Mouse (Mus musculus): ENCODE data around the gene Scyl1. TPM values are rescaled to one million over a fixed set of nuclear protein-coding genes. Genes with fewer than 3 reads are reported as not detected.

Gene Scyl1
- polyA plus RNA-seq, 1 experiment from 2014 or later = 69.8 TPM

GRCm38 (mm10) chr19:5781532-5781931 is 10.3 kb upstream of the Scyl1 start:
- Histone ChIP-seq H3K9me3 (no peaks in the 10 kb centered on the region), H3K9ac (no peak overlapping the region), H3K4me1 (replicated peaks) (no peaks in the 10 kb centered on the region), H3K27ac (replicated peaks) (no peak overlapping the region), H3K36me3 (no peaks in the 10 kb centered on the region), H3K4me3 (no peak overlapping the region), H3K4me2 (no peak overlapping the region), H3K27me3 (no peaks in the 10 kb centered on the region)
- no peak for ATAC-seq (ENCODE audit: low read depth)
- WGBS = 92% methylated on average over 6 of the region's 6 CpGs

GRCm38 (mm10) chr19:5780203-5780602 is 9.0 kb upstream of the Scyl1 start:
- Histone ChIP-seq H3K27me3 (no peaks in the 10 kb centered on the region), H3K36me3 (no peaks in the 10 kb centered on the region), H3K27ac (replicated peaks) (no peak overlapping the region), H3K4me3 (no peak overlapping the region), H3K9me3 (no peaks in the 10 kb centered on the region), H3K4me1 (replicated peaks) (no peaks in the 10 kb centered on the region), H3K4me2 (no peak overlapping the region), H3K9ac (no peak overlapping the region)
- 68% methylated on average over 7 of the region's 7 CpGs for WGBS
- ATAC-seq (ENCODE audit: low read depth) = no peak

GRCm38 (mm10) chr19:5778312-5778711 is 7.1 kb upstream of the Scyl1 start:
- Histone ChIP-seq H3K4me3 (no peak overlapping the region), H3K4me1 (replicated peaks) (no peaks in the 10 kb centered on the region), H3K4me2 (no peak overlapping the region), H3K27ac (replicated peaks) (no peak overlapping the region), H3K27me3 (no peaks in the 10 kb centered on the region), H3K36me3 (no peaks in the 10 kb centered on the region), H3K9ac (no peak overlapping the region), H3K9me3 (no peaks in the 10 kb centered on the region)
- 49% methylated on average over 8 of the region's 8 CpGs for WGBS
- no peak for ATAC-seq (ENCODE audit: low read depth)

GRCm38 (mm10) chr19:5777387-5778032 is 6.3 kb upstream of the Scyl1 start:
- no peaks in the 10 kb centered on the region for H3K9me3 ChIP-seq

GRCm38 (mm10) chr19:5770311-5770710 is 908 bp downstream of the Scyl1 start:
- no peaks in the 10 kb centered on the region for H3K27me3 ChIP-seq
- 0 out of 2 replicates have a peak, but pooled peaks cover 4% of the 10 kb centered on the region for H3K9me3 ChIP-seq
- 46% methylated on average over 9 of the region's 9 CpGs for WGBS
- H3K9ac ChIP-seq = peak overlapping the region; percentile 95
- peaks cover 24% of the 10 kb centered on the region for H3K4me1 ChIP-seq (replicated peaks)
- H3K27ac ChIP-seq (replicated peaks) = peak overlapping the region; percentile 86
- peak overlapping the region; percentile 92 for H3K4me2 ChIP-seq
- peak overlapping the region; percentile 79 for H3K4me3 ChIP-seq
- peaks cover 44% of the 10 kb centered on the region for H3K36me3 ChIP-seq
- no peak; the same call in 1 of the 2 replicates for ATAC-seq (ENCODE audit: low read depth)

More at GRCm38 (mm10) chr19:5777387-5778032, 6.3 kb upstream of the Scyl1 start:
- H3K4me2 ChIP-seq = no peak overlapping the region
- no peak for ATAC-seq (ENCODE audit: low read depth)
- no peak overlapping the region for H3K4me3 ChIP-seq
- no peak overlapping the region for H3K9ac ChIP-seq
- H3K36me3 ChIP-seq = no peaks in the 10 kb centered on the region
- no peaks in the 10 kb centered on the region for H3K4me1 ChIP-seq (replicated peaks)
- H3K27ac ChIP-seq (replicated peaks) = no peak overlapping the region
- 83% methylated on average over 9 of the region's 9 CpGs for WGBS
- no peaks in the 10 kb centered on the region for H3K27me3 ChIP-seq

- peaks cover 24% of the 10 kb centered on the region for H3K4me1 ChIP-seq (replicated peaks)
- no peak overlapping the region for H3K4me2 ChIP-seq
- H3K27ac ChIP-seq (replicated peaks) = no peak overlapping the region
- H3K9ac ChIP-seq = no peak overlapping the region
- H3K9me3 ChIP-seq = 0 out of 2 replicates have a peak, but pooled peaks cover 4% of the 10 kb centered on the region
- H3K27me3 ChIP-seq = no peaks in the 10 kb centered on the region
- ATAC-seq (ENCODE audit: low read depth) = no peak
- no peak overlapping the region for H3K4me3 ChIP-seq
- H3K36me3 ChIP-seq = peaks cover 71% of the 10 kb centered on the region
- 94% methylated on average over 4 of the region's 4 CpGs for WGBS
Measured at GRCm38 (mm10) chr19:5767271-5767670, 3.9 kb downstream of the Scyl1 start.

GRCm38 (mm10) chr19:5763163-5763562 is 8.1 kb downstream of the Scyl1 start:
- no peak overlapping the region for H3K4me3 ChIP-seq
- no peak overlapping the region for H3K27ac ChIP-seq (replicated peaks)
- ATAC-seq (ENCODE audit: low read depth) = no peak
- no peak overlapping the region for H3K4me2 ChIP-seq
- H3K9ac ChIP-seq = no peak overlapping the region
- H3K36me3 ChIP-seq = peaks cover 96% of the 10 kb centered on the region
- no peaks in the 10 kb centered on the region for H3K4me1 ChIP-seq (replicated peaks)
- no peaks in the 10 kb centered on the region for H3K9me3 ChIP-seq
- 96% methylated on average over 6 of the region's 6 CpGs for WGBS
- H3K27me3 ChIP-seq = peaks cover 15% of the 10 kb centered on the region

- Histone ChIP-seq H3K9me3 (no peaks in the 10 kb centered on the region), H3K4me1 (replicated peaks) (peaks cover 16% of the 10 kb centered on the region), H3K4me2 (no peak overlapping the region), H3K27me3 (peaks cover 57% of the 10 kb centered on the region), H3K4me3 (no peak overlapping the region), H3K36me3 (peaks cover 66% of the 10 kb centered on the region), H3K9ac (no peak overlapping the region), H3K27ac (replicated peaks) (no peak overlapping the region)
- WGBS = 90% methylated on average over 14 of the region's 14 CpGs
- no peak for ATAC-seq (ENCODE audit: low read depth)
Measured at GRCm38 (mm10) chr19:5758878-5759403, 12.3 kb downstream of the Scyl1 start.

- 12% methylated on average over 36 of the region's 36 CpGs for WGBS
- ATAC-seq (ENCODE audit: low read depth) = 0 out of 2 replicates have a peak, but pooled peaks have one; percentile 16
- Histone ChIP-seq H3K4me3 (no peak overlapping the region), H3K27me3 (peaks cover 76% of the 10 kb centered on the region), H3K36me3 (peaks cover 53% of the 10 kb centered on the region), H3K4me2 (peak overlapping the region; percentile 38), H3K9me3 (no peaks in the 10 kb centered on the region), H3K4me1 (replicated peaks) (peaks cover 16% of the 10 kb centered on the region), H3K9ac (peak overlapping the region; percentile 53), H3K27ac (replicated peaks) (no peak overlapping the region)
Measured at GRCm38 (mm10) chr19:5756991-5757636, 14.1 kb downstream of the Scyl1 start.

GRCm38 (mm10) chr19:5756321-5756985 is 14.8 kb downstream of the Scyl1 start:
- H3K4me3 ChIP-seq = no peak overlapping the region
- no peak overlapping the region for H3K27ac ChIP-seq (replicated peaks)
- H3K9ac ChIP-seq = peak overlapping the region; percentile 53
- no peaks in the 10 kb centered on the region for H3K9me3 ChIP-seq
- peaks cover 21% of the 10 kb centered on the region for H3K4me1 ChIP-seq (replicated peaks)
- peaks cover 82% of the 10 kb centered on the region for H3K27me3 ChIP-seq
- WGBS = 12% methylated on average over 21 of the region's 29 CpGs
- ATAC-seq (ENCODE audit: low read depth) = peak; percentile 14; the same call in 1 of the 2 replicates
- peaks cover 46% of the 10 kb centered on the region for H3K36me3 ChIP-seq
- peak overlapping the region; percentile 38 for H3K4me2 ChIP-seq

GRCm38 (mm10) chr19:5751742-5752141 is 19.5 kb downstream of the Scyl1 start:
- Histone ChIP-seq H3K4me3 (no peak overlapping the region), H3K9ac (peak overlapping the region; percentile 34; the same call in 1 of the 2 replicates), H3K4me1 (replicated peaks) (peaks cover 20% of the 10 kb centered on the region), H3K27me3 (peaks cover 95% of the 10 kb centered on the region), H3K27ac (replicated peaks) (no peak overlapping the region), H3K9me3 (no peaks in the 10 kb centered on the region), H3K4me2 (peak overlapping the region; percentile 9), H3K36me3 (peaks cover 3% of the 10 kb centered on the region; the same call in 1 of the 2 replicates)
- no peak for ATAC-seq (ENCODE audit: low read depth)
- WGBS = 6% methylated on average over 20 of the region's 20 CpGs

GRCm38 (mm10) chr19:5750951-5751350 is 20.3 kb downstream of the Scyl1 start:
- Histone ChIP-seq H3K27me3 (peaks cover 95% of the 10 kb centered on the region), H3K36me3 (peaks cover 3% of the 10 kb centered on the region; the same call in 1 of the 2 replicates), H3K27ac (replicated peaks) (no peak overlapping the region), H3K9ac (peak overlapping the region; percentile 34), H3K4me3 (no peak overlapping the region), H3K4me2 (no peak overlapping the region), H3K4me1 (replicated peaks) (peaks cover 22% of the 10 kb centered on the region), H3K9me3 (no peaks in the 10 kb centered on the region)
- no peak for ATAC-seq (ENCODE audit: low read depth)
- WGBS = 5% methylated on average over 22 of the region's 22 CpGs

All from neural tube, embryonic 13.5 days (tissue).